In the genomic region with DNA sequence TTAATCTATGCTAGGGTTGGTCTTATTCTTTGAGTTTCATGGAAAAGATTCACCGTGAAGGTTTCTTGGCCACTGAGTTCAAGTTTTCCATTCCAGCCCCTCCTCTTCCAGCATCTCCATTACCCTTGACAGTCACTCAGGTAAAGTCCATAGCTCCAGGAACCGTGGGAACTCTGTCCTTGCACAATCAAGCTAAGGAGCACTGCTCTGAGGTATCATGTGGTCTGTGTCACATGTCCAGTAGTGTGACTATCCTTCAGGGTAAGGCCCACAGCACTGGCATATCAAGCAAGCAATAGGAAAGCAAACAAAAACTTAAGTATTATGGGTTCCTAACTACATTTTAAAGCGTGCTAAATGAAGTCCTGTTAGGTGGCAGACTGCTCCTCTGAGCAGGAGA, we compare ENCODE assay signal across 25 mouse cellular contexts.
"Had no signal": no experiment of that assay in that cellular context is flagged by ENCODE, and none has a peak within 500 bp of the region (broad histone marks: within the 10 kb centered on the region; RNA-seq: fewer than 3 reads in every experiment).

No protein-coding gene starts in this region.

- H3K9me3 ChIP-seq: heart, embryonic 10.5 days; heart, embryonic 12.5 days; hindbrain, embryonic 10.5 days; hindbrain, embryonic 12.5 days; limb, embryonic 13.5 days; limb, embryonic 15.5 days; liver, embryonic 13.5 days had no signal

- H3K4me3 ChIP-seq: gastrocnemius, adult 2 months; heart, embryonic 10.5 days; heart, embryonic 12.5 days; hindbrain, embryonic 10.5 days; hindbrain, embryonic 12.5 days; layer of hippocampus, adult 2 months; limb, embryonic 13.5 days; limb, embryonic 15.5 days; liver, embryonic 13.5 days had no signal

- H3K36me3 ChIP-seq: heart, embryonic 10.5 days; hindbrain, embryonic 12.5 days; liver, embryonic 13.5 days had no signal

- H3K27me3 ChIP-seq: heart, embryonic 12.5 days; hindbrain, embryonic 12.5 days; limb, embryonic 13.5 days; limb, embryonic 15.5 days; liver, embryonic 13.5 days had no signal

- DNase-seq: gastrocnemius, adult 2 months; gastrocnemius, postnatal 10 days; gastrocnemius, postnatal 25 days; heart, adult 18-20 months; heart, postnatal 10 days; heart, postnatal 4 days; kidney, adult 18-20 months; kidney, adult 8-10 months; kidney, postnatal 10 days; kidney, postnatal 4 days; layer of hippocampus, adult 9-11 months; layer of hippocampus, postnatal 36 days; left cerebral cortex, postnatal 4 days; liver, embryonic 13.5 days had no signal

- ATAC-seq: hindbrain, embryonic 16.5 days; inflammation-experienced regulatory T-cells, adult 6 months had no signal

- H3K4me1 ChIP-seq: limb, embryonic 13.5 days had no signal

- H3K27ac ChIP-seq: gastrocnemius, adult 2 months; heart, embryonic 10.5 days; hindbrain, embryonic 10.5 days; hindbrain, embryonic 12.5 days; hindbrain, embryonic 14.5 days; layer of hippocampus, adult 2 months; limb, embryonic 13.5 days; limb, embryonic 15.5 days; liver, embryonic 13.5 days had no signal

- H3K9ac ChIP-seq: heart, embryonic 12.5 days; hindbrain, embryonic 12.5 days; hindbrain, embryonic 14.5 days; limb, embryonic 13.5 days; limb, embryonic 15.5 days; liver, embryonic 13.5 days had no signal

- H3K4me2 ChIP-seq: heart, embryonic 12.5 days; hindbrain, embryonic 12.5 days; hindbrain, embryonic 14.5 days; limb, embryonic 13.5 days; limb, embryonic 15.5 days; liver, embryonic 11.5 days; liver, embryonic 13.5 days had no signal
